Mouse (Mus musculus) right cerebral cortex, postnatal 14 days (tissue): ENCODE measurements around the gene Tlx2.
A peak's percentile ranks its signal among the peaks of the same experiment; 100 is the strongest.

ENCODE experiments used
- DNase-seq: peaks from one replicate; pipeline ENCODE4 v3.0.0; 2022

The Tlx2 gene

DNA sequence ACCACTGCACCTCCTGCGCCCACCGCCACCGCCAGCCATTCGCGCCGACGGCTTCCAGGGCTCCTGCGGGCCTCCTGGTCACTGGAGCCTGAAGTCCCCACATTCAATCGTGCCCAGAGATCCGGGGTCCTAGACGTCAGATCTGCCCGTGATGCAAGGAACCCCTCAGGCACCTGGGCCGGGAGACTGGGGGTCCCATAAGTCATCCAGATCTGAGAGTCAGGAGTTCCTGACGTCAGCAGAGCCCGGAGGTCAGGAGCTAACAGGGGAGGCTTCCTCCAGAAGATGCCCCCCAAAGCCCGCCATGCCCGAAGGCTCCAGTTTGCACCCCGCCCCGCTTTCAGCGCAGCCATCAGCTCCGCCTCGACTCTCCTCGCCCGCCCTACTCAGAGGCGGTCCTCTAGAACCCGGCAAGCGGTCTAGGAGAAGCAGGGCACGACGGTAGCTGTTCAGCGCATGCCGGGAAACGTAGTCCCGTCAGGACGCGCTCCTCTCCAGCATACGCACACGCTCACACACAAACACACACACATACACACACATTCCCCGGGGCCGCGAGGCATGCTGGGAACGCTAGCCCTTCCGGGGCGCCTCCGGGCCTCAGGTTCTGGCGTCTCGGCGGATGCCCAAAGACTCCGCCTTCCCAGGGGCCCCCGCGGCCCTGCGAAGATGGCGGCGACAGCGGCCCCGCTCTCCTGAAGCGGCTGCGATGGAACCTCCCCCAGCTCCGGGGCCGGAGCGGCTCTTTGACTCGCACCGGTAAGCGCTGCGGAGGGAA, 15.8 kb downstream of the Tlx2 start, which contains the start of gene Aup1:
Gene Aup1, plus strand, starts transcription at position 448 of the 778 bp plus-strand sequence.
- peak; percentile 95 for DNase-seq

- peak; percentile 56 for DNase-seq
Measured at GRCm38 (mm10) chr6:83053136-83053960, 16.7 kb downstream of the Tlx2 start.

GRCm38 (mm10) chr6:83049367-83049766, 20.7 kb downstream of the Tlx2 start:
- DNase-seq: no peak

DNA sequence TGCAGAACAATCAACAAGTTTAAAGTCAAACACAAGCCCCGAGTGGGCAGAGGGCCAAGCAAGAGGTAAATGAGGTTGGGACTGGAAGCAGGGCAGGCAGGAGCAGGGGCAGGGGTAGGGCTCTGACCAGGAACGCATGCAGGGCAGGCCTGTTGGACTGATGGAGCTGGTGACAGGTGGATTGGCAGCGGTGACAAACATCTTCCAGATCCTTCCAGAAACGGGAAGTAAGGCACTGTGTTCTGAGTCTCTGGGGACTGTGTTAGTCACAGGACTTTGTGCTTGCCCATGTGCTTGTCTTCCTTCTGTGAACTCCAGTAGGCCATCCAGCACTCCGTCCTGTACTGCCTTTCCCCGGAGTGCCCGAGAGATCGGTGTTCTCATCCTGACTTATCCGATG, 25.4 kb downstream of the Tlx2 start:
- DNase-seq: no peak

GRCm38 (mm10) chr6:83043993-83044392, 26.1 kb downstream of the Tlx2 start:
- no peak for DNase-seq

DNA sequence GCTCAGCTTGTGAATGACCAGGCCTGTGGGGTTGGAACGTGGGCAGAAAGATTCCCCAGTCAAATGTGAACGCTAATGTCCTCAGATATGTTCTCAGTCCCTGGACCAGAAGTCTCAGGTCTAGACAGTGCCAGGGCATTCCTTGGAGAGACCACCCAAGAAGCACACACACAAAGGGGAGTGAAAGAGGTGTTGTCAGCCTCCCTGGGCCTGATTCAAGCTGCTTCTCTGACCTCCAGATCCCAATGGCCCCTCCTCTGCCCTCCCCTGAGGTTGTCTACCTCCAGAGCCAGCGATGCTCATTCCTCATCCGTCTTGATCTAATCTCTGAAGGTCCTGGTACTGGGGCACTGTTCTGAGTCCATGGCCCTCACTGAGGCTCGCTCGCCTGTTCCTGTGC, 26.5 kb downstream of the Tlx2 start:
- no peak for DNase-seq

- DNase-seq: no peak
Measured at GRCm38 (mm10) chr6:83040601-83041000, 29.5 kb downstream of the Tlx2 start.

- peak; percentile 84 for DNase-seq
Measured at GRCm38 (mm10) chr6:83038496-83039012, 31.5 kb downstream of the Tlx2 start.

- no peak for DNase-seq
Measured at GRCm38 (mm10) chr6:83037188-83037587, 32.9 kb downstream of the Tlx2 start.

GRCm38 (mm10) chr6:83034463-83035055, 35.5 kb downstream of the Tlx2 start:
- no peak for DNase-seq

DNA sequence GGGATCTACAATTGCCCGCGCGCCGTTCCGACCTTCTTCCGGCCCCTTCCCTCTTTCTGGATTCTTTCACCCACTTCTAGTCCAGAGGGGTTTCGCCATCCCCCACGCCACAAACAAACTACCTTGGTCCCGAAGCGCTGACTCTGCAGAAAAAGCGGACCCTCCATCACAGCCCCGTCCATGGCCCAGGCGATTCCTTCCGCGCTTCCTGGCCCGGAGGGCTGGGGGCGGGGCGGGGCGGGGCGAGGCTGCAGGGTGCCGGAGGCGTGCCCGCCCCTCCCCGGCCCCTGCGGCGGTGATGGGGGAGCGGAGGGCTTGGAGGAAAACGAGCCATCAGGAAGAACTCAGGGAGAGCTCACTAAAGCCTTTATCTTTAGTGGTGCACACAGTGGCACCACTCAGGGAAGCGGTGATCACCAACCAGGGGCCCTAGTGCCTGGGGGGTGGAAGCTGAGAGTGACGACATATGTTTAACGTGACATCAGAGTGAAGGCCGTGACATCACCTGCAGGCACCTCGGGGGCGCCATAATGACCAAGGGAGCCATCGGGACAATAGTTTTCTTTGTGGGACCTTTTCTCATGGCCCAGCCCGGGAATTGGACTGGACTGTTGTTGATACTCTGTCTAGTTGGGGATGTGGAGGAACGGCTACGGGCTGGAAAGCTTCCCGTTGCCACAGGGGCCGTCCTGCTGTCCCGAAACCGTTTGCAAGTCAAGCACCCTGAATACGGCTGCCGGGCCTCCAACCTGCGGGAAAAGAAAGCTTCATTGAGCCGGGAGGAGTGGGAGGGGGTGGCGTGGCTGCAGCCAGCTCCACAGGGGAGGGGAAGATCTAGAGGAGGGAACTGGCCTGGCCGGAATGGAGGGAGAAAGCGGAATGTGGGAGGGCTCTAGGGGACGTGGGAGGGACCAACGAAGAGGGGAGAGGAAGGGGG, 36.6 kb downstream of the Tlx2 start, which contains the start of the genes Dok1 and Loxl3:
Gene Dok1, minus strand, starts transcription at position 223 of the 937 bp plus-strand sequence.
Gene Loxl3, plus strand, starts transcription at position 925 of the 937 bp plus-strand sequence.
- DNase-seq: no peak

DNA sequence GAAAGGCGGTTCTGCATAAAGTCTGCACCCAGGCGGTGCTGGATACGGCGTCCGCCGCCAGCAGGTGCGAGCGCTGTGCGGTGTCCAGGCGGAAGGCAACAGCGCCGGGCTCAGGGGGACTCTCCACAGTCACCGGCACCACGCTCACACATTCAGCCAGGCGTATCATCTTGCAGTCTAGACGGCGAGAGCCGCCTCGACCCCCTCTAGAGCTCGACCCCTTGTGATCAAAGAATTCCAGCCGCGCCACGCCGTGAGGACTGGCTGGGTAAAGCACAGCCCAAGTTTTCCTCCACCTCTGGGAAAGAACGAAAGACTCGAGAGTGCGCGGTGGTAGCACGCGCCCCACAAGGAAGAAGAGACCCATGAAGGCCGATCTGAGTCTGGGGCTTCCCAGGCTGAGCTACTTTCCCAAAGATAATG, 37.3 kb downstream of the Tlx2 start:
- no peak for DNase-seq

GRCm38 (mm10) chr6:83031921-83032590, 38.0 kb downstream of the Tlx2 start:
- DNase-seq: no peak

- DNase-seq: no peak
Measured at GRCm38 (mm10) chr6:83031111-83031510, 39.0 kb downstream of the Tlx2 start.

DNA sequence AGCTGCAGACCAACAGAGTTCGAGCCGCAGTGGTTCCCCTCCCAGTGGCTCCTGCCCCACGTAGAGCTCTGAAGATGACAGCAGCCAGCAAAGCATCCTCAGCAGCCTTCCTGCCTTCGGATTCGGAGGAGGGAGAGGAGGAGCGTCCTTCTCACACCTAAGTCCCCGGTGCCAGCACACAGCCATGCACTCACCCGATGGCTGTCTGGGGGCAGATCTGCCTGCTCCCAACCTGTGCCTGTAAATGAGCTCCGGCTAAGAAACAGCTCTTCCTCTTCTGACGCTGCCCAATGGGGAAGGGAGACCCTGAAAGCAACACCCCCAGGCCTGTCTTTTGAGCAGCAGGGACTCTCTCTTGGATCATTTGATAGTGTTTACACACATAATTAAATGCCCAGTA, 40.3 kb downstream of the Tlx2 start:
- DNase-seq: no peak

- no peak for DNase-seq
Measured at GRCm38 (mm10) chr6:83027706-83028105, 42.4 kb downstream of the Tlx2 start.

- no peak for DNase-seq
Measured at GRCm38 (mm10) chr6:83027293-83027692, 42.8 kb downstream of the Tlx2 start.

- no peak for DNase-seq
Measured at GRCm38 (mm10) chr6:83025221-83025620, 44.9 kb downstream of the Tlx2 start.

- no peak for DNase-seq
Measured at GRCm38 (mm10) chr6:83024421-83024820, 45.7 kb downstream of the Tlx2 start.

- no peak for DNase-seq
Measured at GRCm38 (mm10) chr6:83023786-83024185, 46.3 kb downstream of the Tlx2 start.

GRCm38 (mm10) chr6:83023008-83023407, 47.1 kb downstream of the Tlx2 start:
- DNase-seq: no peak
